Mouse (Mus musculus) adrenal gland, postnatal 4 days (tissue): ENCODE measurements at regions not wholly inside any gene's neighbourhood (a gene's known extent, or its start where the extent isn't known, plus 50 kb on each side); places are given as distances from the start of the nearest gene placed in this dataset.

Experiments used
- DNase-seq, 2 experiments: peaks; one replicate each; pipeline ENCODE4 v3.0.0; 2021 to 2022; ENCODE audit warnings: low spot score in 2 of 2, mixed read lengths in 2 of 2

DNA sequence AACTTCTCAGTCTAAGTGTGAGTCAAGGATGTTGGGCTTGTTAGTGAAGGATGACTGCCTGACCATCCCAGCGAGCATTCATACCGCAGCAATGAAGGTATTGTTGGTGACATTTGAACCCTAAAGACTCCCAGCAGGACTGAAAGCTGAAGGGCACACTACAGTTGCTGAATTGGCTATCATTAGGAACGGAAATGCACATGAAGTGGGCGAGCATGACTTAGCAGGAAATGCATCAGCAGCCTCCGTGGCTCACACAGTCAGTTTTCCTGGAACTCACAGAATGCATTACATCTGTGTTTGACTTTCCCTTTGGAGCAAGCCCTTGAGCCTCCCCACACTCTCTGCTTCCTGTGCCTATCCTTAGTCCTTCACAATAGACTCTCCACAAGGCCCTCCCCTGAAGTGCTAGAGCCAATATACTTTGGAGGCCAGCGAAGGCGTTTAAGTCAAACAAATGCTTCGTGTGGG is 63.9 kb downstream of the Tmco5 start:
- no peak for DNase-seq

DNA sequence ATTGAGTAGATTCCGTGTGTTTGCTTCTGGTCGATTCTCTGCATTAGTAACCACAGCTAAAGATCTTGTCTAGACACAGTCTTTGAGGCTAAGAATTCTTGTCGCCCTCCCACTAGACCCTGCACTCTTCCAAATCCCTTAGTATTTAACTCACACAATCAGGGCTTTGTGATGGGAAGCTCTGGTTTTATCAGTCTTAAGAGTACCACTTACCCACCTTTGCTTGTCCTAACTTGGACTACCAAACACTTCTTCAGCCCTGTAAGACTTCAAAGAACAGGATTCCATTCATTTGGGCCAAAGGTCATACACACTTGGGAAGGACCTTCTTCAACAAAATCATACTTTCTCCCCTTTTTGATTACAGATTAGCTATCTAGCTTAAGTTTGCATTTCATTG is 70.0 kb downstream of the Tmco5 start:
- DNase-seq: no peak

DNA sequence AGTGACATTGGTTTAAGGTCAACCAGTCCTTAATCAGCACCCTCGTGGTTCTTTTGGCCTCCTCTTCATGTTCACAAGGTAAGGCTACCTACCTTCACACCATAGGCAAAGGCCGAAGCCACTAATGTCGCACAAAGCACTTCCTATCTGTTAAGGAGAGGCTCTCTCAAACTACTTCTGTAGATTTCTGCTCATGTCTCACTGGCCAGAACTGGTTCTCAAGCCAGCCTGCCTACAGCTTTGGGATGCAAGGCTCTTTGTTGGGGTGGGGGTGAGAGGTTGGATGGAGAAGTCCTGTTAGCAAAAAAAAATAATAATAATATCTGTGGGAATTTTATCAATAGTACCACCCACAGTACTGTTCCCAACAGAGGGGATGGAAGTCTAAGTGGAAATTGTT is 71.2 kb downstream of the Tmco5 start:
- DNase-seq: no peak

DNA sequence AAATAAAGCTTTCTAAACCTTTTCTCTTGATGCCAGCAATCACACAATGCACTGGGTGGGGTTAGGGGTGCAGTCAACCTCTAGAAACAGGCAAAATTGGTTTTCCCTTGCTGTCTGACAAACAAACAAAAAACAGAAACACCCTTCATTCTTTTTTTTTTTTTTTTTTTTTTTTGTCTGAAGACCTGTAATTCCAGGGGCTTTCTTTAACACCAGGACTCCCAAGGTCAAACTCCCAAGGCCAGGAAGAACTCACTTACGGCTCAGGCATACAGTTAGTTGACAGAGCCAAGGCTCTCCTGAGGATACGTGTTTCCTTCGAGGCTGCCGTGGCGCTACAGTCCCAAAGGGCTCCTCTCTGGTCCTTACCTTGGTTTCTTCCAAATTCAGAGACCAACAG is 71.7 kb downstream of the Tmco5 start:
- no peak for DNase-seq

DNA sequence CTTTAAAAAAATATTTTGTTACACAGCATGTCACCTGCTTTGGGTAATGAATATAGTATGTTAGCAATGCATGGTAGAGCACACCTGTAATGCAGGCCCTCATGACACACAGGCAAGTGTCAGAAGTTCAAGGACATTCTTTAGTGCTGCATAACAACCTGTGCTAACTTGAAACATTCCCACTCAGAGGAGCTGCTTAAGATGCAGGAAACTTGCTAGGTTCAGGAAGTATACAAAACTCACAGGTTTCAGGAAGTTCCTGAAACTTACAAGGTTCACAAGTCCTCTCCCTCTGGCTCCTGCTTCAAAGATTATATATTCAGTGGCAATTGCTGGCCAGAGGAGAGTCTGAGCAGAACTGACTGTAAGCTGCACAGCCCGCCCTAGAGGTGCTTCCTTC is 73.0 kb downstream of the Tmco5 start:
- no peak for DNase-seq

DNA sequence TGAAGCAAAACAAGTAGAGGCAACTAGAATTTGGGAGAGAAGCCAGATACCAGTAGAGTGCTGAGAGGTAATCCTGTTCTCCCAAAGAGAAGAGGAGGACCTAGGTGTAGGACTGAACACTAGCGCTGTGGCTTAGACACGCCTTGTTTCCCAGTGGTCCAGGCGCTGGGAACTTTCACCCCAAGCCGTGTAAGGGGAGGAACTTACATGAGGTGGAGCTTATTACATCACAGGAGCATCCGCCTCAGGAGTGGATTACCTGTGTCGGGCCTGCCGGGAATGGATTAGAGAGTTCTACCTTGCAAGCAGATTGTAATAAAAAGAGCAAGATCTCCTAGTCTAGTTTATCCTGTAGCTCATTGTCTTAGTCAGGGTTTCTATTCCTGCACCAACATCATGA is 75.8 kb downstream of the Tmco5 start:
- no peak for DNase-seq

DNA sequence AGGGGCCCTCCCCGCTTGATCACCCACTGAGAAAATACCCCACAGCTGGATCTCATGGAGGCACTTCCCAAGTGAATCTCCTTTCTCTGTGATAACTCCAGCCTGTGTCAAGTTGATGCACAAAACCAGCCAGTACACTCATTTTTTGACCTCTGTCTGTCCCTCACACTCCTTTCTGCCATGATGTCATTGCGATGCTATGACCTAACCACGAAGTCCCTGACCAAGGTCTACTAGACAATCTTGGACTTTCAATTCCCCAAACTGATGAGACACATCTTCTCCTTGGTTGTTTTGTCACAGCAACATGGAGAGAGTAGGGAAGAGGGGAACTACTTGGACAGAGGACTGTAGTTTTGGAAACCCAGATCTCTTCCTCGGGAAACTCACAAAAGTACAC is 76.4 kb downstream of the Tmco5 start:
- DNase-seq: no peak

DNA sequence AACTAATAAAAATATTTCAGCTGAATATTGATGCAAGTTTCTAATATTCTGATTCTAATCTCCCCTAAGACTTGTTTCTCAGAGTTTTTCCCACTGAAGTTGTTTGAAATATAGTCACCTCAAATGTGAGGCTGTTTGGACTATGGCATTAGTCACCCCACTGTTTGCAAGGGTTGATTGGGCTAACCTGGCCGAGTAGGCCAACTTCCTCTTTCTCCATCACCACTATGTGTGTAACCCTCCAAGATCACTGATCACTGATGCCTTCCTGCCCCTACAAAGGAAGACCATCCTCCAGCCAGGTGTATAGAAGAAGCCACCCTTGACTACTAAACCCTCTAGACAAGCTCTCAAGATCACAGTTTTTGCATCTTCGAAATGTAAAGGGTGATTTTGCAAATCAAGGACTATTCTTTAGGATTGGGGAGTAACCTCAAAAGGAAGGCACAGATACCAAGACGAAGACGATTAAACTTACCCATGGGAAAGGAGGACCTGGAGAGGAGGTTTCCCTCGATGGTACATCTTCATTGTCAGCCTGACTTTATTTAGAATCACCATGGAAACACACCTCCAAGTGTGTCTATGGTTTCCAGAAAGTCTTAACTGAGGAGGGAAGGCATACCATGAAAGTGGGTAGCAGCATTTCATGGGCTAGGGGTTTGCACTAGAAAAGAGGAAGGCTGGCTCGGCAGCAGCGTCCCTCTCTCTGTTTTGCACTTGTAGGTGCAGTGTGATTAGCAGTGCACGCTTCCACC is 84.8 kb downstream of the Tmco5 start:
- no peak for DNase-seq

DNA sequence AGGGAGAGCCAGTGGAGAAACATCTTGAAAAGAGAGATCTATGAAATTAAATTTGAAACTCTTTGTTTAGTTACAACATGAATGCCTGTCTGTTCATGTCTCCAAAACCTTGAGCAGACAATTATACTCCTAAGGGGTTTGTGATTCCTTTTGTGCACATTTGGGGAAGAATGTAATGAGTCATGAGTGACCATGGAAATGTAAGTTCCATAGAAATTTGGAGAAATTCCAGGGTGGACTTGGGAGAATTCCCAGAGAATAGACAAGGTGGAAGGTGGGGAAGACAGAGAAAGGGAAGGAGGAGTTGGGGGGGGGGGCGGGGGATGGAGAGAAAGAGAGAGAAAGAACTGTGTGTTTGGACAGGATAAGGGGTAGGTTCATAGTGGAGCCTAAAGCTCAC is 87.8 kb downstream of the Tmco5 start:
- DNase-seq: no peak

DNA sequence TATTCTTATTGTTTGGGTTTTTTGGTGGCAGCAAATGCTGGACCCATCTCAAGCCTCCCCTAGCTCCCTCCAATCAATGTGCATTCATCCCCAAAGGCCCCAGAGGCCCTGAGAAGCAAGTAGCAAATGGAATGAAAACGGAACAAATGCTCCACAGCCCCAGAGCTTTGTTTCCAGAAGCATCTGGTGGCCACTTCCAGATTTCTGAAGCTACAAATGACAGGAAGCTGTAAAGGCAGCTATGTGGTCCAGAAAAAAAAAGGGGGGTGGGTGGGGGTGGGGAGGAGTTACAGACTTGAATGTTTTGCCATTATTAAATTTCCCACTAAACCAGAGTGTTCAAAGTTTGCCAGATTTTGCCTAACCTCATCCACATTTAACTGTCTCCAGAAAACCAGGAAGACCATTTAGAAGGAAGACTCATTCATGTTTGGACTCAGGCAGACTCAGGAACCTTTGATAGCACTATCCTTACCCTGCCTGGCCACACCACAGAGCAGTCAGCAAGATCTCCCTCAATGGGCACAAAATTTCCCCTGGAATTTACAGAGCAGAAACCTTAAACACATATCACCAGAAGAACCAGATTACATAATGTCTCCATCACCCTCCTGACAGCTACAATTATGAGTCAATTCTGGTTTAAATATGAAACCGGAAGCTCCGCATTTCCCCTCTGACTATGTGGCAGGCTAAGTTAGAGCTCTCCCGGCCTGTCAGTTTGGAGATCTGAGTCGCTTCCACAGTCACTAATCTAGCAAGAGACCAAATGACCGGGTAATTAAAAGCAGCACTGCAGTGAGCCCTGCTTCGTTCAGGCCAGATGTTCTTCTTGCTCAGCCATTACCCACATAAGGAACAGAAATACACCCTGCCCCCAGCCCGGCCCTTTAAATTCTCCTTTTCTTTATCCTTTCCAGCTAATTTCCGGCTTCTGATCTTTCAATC is 93.4 kb downstream of the Tmco5 start:
- no peak for DNase-seq

DNA sequence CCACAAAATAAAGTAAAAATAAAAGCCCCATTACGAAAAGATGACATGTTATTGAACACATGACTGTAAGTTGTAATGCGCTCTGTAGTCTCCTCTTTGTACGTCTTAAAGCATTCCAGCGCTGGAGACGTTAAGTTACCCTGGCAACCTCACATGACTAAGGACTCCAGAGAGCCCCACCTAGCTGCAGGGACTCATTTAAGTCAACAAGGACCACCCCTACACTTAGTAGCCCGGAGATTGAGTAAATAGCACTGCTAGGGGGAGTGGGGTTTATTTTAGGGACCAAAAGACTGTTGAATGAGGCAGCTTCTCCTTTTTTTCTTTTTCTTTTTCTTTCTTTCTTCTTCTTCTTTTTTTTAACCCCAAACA is 94.1 kb downstream of the Tmco5 start:
- DNase-seq: no peak

DNA sequence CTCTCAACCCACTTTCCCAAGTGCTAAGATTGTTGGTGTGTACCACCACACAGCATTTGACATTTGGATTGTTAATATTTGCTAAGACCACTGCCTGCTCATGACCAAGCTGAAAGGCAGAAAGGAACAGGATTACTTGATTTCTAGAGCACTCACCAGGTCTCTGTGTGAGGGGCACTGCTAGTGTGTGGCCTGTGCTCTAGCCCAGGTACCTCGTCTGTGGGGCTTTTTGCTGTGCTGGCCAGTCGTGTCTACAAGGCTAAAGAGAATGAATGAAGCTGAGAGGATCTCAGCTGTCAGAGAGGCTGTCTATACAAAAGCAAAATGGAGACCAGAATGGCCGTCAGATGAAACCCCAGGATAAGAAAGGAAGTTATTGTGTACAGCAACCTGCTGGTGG is 95.0 kb downstream of the Tmco5 start:
- DNase-seq: no peak

DNA sequence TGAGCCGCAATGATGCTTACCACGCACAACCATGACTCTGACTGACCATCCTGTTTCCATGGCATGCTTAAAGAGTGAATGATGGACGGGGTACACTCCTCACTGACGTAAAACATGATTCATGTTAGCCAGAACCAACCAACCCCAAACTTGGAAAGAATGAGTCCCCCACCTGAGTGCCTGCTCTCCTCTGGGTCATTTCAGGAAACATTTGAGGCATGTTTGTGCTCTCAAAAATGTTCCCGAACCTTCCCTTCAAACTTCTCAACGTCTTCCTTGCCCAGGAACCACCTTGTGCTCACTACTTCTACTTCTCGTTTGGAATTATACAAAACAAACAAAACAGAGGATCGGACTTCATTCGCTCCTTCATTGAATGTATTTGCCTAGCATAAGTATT is 95.7 kb downstream of the Tmco5 start:
- DNase-seq: no peak

DNA sequence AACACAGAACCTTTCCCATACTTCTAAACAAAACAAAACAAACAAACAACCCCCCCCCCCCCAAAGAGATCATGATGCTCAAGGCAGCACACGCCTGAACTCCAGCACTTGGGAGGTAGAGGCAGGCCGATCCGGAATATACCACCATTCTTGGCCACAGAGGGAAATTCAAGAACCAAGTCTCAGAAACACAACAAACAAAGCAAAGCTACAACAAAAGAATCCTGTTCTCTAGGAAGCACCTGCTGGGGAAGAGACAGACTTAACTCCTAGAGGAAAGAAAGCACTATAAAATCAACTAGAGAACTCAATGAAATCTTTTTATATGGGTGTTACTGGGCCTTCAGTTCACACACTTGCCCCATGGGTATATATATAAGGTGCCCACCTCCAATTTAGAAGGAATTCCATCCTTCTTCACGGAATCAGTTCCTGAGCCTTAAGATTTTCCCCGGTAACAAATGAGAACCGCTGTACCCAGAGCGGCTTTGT is 96.1 kb downstream of the Tmco5 start:
- no peak for DNase-seq

DNA sequence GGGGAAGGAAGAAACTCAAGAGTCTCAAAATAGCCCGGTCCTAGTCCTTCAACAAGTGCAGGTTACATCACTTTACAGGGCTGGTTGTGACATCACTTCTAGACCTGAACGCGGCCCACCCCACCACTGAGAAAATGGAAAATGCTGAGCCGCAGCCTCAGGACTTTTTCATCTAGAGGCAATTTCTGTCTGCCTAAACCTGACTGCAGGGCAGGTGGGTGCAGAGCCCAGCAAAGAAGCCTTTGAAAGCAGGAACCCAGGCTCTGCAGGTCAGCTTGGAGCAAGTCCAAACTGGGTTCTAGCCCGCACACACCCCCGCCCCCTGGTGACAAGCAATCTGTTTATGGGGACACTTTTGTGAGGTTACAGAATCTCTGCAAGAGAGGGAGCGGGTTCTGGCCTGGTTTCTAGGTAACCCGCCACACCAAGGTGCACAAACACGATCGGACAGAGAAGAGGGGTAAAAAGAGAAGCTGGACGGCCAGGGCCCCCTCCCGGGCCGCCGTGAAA is 96.7 kb downstream of the Tmco5 start:
- DNase-seq: peak in 1 of 2 experiments; percentile 27

DNA sequence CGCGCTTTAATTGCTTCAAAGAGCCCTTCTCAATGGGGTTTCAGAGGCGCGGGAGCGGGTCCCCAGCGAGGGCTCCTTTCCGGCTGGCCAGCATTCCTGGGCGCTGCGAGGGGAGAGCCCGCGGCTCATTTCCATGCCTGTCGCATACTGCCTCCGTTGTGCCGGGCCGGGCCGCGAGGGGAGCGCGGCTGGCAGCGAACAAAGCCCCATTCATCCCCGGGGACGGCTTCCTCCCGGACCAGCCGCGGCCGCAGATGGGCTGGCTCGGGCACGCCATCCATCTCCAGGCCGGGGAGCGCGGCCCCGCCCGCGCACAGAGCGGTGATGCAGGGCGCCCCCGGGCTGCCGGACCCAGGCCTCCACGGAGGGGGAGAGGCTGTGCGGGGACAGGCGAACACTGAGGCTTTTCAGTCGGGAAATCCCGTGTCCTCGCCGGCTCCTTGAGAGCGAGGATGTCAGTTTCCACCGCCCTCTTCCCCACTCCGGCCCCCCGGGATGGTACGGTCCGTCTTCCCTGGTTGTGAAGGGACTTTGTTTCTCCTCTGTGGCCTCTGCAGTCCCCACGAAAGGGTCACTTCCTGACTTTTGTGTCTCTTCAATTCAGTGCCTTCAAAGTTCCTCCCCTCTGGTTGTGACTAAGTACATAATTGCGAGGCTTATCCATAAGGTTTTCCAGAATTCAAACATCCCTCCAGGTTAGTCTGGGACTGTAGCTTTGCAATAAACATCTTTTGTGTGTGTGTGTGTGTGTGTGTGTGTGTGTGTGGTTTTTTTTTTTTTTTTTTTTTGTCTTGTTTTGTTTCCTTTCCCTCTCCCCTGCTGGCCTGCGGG is 97.3 kb downstream of the Tmco5 start:
- DNase-seq: peak; percentile 58 to 62

DNA sequence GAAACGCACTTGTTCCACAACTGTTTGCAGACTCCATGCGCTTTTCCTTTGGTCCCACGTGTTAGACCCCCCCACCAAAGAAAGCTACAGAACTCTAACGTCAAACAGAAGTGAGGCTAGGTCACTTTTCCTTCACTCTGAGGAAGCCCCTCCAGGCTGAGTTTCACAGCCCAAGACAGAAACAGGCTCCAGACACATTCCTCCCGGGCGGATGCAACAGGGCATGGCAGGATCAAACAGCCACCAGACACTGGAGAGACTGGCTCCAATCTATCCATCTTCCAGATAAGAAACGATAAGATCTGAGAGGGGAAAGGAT is 97.9 kb downstream of the Tmco5 start:
- DNase-seq: no peak

DNA sequence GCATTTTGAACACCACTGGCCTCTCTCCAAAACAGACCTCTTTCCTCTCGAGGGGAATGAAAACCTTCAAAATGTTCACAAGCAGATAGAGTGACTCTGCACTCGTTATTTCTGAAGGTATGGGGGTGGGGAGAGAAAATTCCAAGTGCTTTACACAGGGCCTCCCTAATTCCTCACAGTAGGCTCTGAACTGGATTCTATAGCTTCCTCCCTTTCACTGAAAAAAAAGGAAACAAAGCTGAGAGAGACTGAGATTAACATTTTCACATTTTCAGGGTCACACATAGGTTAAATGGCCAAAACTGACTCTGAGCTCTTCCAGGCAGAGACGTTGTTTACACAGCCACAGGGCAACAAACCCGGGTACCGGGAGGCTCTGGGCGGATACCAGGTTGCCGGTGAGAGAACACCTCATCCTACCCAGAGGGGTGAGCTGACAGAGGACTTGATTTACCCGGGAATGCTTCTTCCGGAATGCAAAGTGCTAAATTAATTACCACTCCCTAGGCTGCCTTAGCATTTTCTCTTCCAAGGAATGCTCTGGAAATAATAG is 98.5 kb downstream of the Tmco5 start:
- DNase-seq: no peak

DNA sequence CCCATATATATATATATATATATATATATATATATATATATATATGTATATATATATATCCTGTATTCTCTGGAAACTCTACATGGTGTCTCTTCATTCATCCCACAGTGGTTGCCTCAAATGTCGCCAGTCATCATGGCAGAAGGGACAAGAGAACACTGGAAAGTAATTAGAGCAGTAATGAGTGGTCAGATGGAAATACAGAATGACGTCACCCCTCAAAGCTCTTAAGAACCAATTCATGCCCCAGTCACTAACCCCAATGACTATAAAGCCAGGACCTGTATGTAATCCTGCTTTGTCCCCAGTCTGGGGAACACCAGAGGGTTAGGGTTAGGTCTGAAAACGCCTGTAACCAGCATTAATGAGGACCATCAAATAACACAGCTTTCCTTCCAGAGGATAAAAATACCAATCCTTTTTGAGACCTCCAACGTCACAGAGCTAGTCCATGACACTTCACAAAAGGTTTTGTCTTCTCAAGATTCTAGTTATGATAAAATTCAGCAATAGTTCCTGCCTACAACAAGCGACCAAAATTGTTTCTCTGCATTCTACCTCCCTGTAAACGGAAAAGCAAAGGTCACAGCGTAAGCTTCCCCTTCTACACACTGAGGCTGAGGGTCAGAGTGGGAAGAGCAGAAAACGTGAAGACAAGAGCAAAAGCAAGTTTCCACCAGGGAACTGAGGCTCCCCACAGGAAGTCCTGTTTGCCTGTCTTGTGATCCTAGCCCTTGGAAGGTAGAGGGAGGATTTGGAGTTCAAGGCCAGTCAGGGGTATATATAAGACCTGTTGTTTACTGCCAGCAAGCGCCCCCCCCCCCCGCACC is 99.5 kb downstream of the Tmco5 start:
- no peak for DNase-seq

DNA sequence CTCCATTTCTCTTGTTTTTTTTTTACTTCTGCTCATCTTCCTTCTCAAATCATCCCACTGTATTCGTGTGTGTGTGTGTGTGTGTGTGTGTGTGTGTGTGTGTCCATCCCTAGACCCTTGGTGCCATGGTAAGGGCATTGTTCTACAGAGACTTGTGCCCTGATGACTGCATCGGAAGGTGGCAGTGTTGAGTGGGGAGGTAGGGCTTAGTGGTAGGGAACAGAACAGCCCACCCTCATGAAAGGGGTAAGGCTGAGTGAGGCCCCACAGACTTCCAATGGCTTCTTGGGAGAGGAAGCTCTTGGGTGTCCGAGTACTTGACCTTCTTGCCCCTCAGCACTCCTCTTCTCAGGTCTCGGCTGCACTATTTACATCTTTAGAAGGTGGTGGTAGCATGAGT is 100.3 kb downstream of the Tmco5 start:
- no peak for DNase-seq
